Comparison of ENCODE assay signal across 24 mouse cellular contexts in genomic region chr8:105536546-105536945, GRCm38 (mm10). TPM values are rescaled to one million over a fixed set of nuclear protein-coding genes. Genes with fewer than 3 reads are reported as not detected.
A peak's percentile ranks its signal among the peaks of the same experiment; 100 is the strongest.
DNase-seq lines count a peak whose midpoint lies in the region; ATAC-seq and TF ChIP-seq lines count a peak whose summit lies in the region.
"Had no signal": no experiment of that assay in that cellular context is flagged by ENCODE, and none has a peak within 500 bp of the region (broad histone marks: within the 10 kb centered on the region; RNA-seq: fewer than 3 reads in every experiment).

No protein-coding gene starts in this region.

- no peaks in the 10 kb centered on the region for H3K27me3 ChIP-seq in megakaryocyte, embryonic 14.5 days (replicated peaks)
- H3K27me3 ChIP-seq: embryonic facial prominence, embryonic 13.5 days; kidney, embryonic 15.5 days had no signal

- no peak overlapping the region for H3K4me3 ChIP-seq in gastrocnemius, adult 2 months
- peak overlapping the region; percentile 21 for H3K4me3 ChIP-seq in megakaryocyte, embryonic 14.5 days (replicated peaks)
- H3K4me3 ChIP-seq: embryonic facial prominence, embryonic 13.5 days; kidney, embryonic 15.5 days had no signal

- peaks cover 67% of the 10 kb centered on the region for H3K4me1 ChIP-seq in megakaryocyte, embryonic 14.5 days

- intact Hi-C loops in gastrocnemius, adult 2 months (cut with DNase I) = no loop called here
- intact Hi-C loops in gastrocnemius, postnatal 14 days (cut with DNase I; ENCODE audit: low total_unique reads) = no loop called here
- intact Hi-C loops in gastrocnemius, postnatal 36 days (cut with DNase I) = no loop called here

- H3K36me3 ChIP-seq in megakaryocyte, embryonic 14.5 days (replicated peaks; ENCODE audit: low read length) = peaks cover 89% of the 10 kb centered on the region

- DNase-seq in gastrocnemius, adult 2 months = peak; percentile 67
- DNase-seq in gastrocnemius, adult 18-20 months (ENCODE audit: low spot score) = no peak
- DNase-seq in gastrocnemius, postnatal 14 days = peak; percentile 66
- DNase-seq in gastrocnemius, postnatal 36 days = peak; percentile 50 to 59
- DNase-seq: adrenal gland, postnatal 25 days; B cell, adult 2 months; heart, postnatal 14 days; kidney, adult 18-20 months; liver; lung, adult 2 months; lung, postnatal 10 days; spleen, adult 18-20 months; thymus, postnatal 25 days had no signal

- no peak for ATAC-seq in megakaryocyte, adult 5-6 weeks (ENCODE audit: poor library complexity, severe bottlenecking)
- ATAC-seq in erythroid progenitor cell, adult 5-6 weeks (replicated peaks; ENCODE audit: low FRiP score, poor library complexity, severe bottlenecking) = no peak
- ATAC-seq: forebrain, embryonic 16.5 days; midbrain, embryonic 16.5 days had no signal

- TF ChIP-seq CTCF in gastrocnemius, adult 2 months (IDR thresholded peaks at IDR 0.05) = no peak

- peak overlapping the region; percentile 77 for H3K27ac ChIP-seq in gastrocnemius, adult 2 months
- H3K27ac ChIP-seq: embryonic facial prominence, embryonic 13.5 days; kidney, embryonic 15.5 days; liver, embryonic 14.5 days; macrophage had no signal

- no peaks in the 10 kb centered on the region for H3K9me3 ChIP-seq in megakaryocyte, embryonic 14.5 days
- H3K9me3 ChIP-seq: embryonic facial prominence, embryonic 13.5 days; kidney, embryonic 15.5 days had no signal

RNA-seq across cellular contexts. Expression of gene Hsd11b2, which starts 18.0 kb away (rescaled TPM):
- not detected for total RNA-seq in gastrocnemius, adult 2 months (2021)
- under 1 TPM in 1 of 2 experiments, not detected in 1; 0.11 TPM for total RNA-seq in gastrocnemius, adult 18-20 months (2021)
- 0.12 TPM in 1 of 2 replicates, not detected in the other for polyA plus RNA-seq in megakaryocyte, embryonic 14.5 days (2012; ENCODE audit: insufficient read depth, low replicate concordance)
- total RNA-seq in megakaryocyte, adult 5-6 weeks (2015) = not detected in 2 replicates
- not detected in 2 replicates for total RNA-seq in megakaryocyte, adult 5-6 weeks (2017)
- total RNA-seq in gastrocnemius, postnatal 14 days (2021) = 1 to 10 TPM; 1.9 to 2.1 TPM
- total RNA-seq in gastrocnemius, postnatal 36 days (2021) = under 1 TPM in 1 of 2 experiments, not detected in 1; 0.22 TPM
- not detected in 2 replicates for total RNA-seq in erythroid progenitor cell, adult 5-6 weeks (2015; ENCODE audit: low replicate concordance)
- not detected in 2 replicates for total RNA-seq in erythroid progenitor cell, adult 5-6 weeks (2017; ENCODE audit: low replicate concordance)
- total RNA-seq: layer of hippocampus, adult 18-20 months; neutrophil, adult 5-6 weeks had no signal
- polyA plus RNA-seq: macrophage had no signal

RNA-seq across cellular contexts. Expression of gene Atp6v0d1, which starts 29.3 kb away (rescaled TPM):
- total RNA-seq in gastrocnemius, adult 2 months (2021) = 10 to 100 TPM; 40.3 to 41.6 TPM
- 10 to 100 TPM; 40.1 to 42.7 TPM for total RNA-seq in gastrocnemius, adult 18-20 months (2021)
- polyA plus RNA-seq in megakaryocyte, embryonic 14.5 days (2012; ENCODE audit: insufficient read depth, low replicate concordance) = 19.8 and 57.3 TPM in 2 replicates
- 222 and 239 TPM in 2 replicates for total RNA-seq in megakaryocyte, adult 5-6 weeks (2015)
- total RNA-seq in megakaryocyte, adult 5-6 weeks (2017) = 86.2 and 101 TPM in 2 replicates
- 10 to 100 TPM; 43.2 to 44.7 TPM for total RNA-seq in gastrocnemius, postnatal 14 days (2021)
- 10 to 100 TPM; 37.3 to 40.9 TPM for total RNA-seq in gastrocnemius, postnatal 36 days (2021)
- total RNA-seq in erythroid progenitor cell, adult 5-6 weeks (2015; ENCODE audit: low replicate concordance) = 84.7 and 109 TPM in 2 replicates
- 31.3 and 35.6 TPM in 2 replicates for total RNA-seq in erythroid progenitor cell, adult 5-6 weeks (2017; ENCODE audit: low replicate concordance)

RNA-seq across cellular contexts. Expression of gene Zdhhc1, which starts 39.8 kb away (rescaled TPM):
- 10 to 100 TPM in 1 of 2 experiments, 1 to 10 TPM in 1; 9.6 to 11.2 TPM for total RNA-seq in gastrocnemius, adult 2 months (2021)
- 10 to 100 TPM; 10.3 to 11.6 TPM for total RNA-seq in gastrocnemius, adult 18-20 months (2021)
- 5.4 and 9.0 TPM in 2 replicates for polyA plus RNA-seq in megakaryocyte, embryonic 14.5 days (2012; ENCODE audit: insufficient read depth, low replicate concordance)
- total RNA-seq in megakaryocyte, adult 5-6 weeks (2015) = 0.52 and 1.2 TPM in 2 replicates
- 0.20 and 0.92 TPM in 2 replicates for total RNA-seq in megakaryocyte, adult 5-6 weeks (2017)
- 10 to 100 TPM; 10.1 to 11.2 TPM for total RNA-seq in gastrocnemius, postnatal 14 days (2021)
- total RNA-seq in gastrocnemius, postnatal 36 days (2021) = 1 to 10 TPM; 8.1 to 8.3 TPM
- total RNA-seq in erythroid progenitor cell, adult 5-6 weeks (2015; ENCODE audit: low replicate concordance) = 2.5 TPM in 1 of 2 replicates, not detected in the other
- total RNA-seq in erythroid progenitor cell, adult 5-6 weeks (2017; ENCODE audit: low replicate concordance) = 0.39 TPM in 1 of 2 replicates, not detected in the other
